Mouse (Mus musculus): Measurements from ENCODE around the gene Acod1. TPM values are rescaled to one million over a fixed set of nuclear protein-coding genes. Genes with fewer than 3 reads are reported as not detected.

Acod1 gene
- total RNA-seq, 1 experiment from 2014 or later = 40.6 TPM

- ATAC-seq (ENCODE audit: extremely low read depth, insufficient number of reproducible peaks, low FRiP score, poor library complexity, severe bottlenecking) = peak; percentile 76
These were observed 23.3 kb downstream of the Acod1 start, which contains the start of gene Cln5 for GRCm38 (mm10) chr14:103069864-103070611. Cln5 (plus strand) TSS chr14:103070216.

- no peak for ATAC-seq (ENCODE audit: extremely low read depth, insufficient number of reproducible peaks, low FRiP score, poor library complexity, severe bottlenecking)
These were observed 24.0 kb downstream of the Acod1 start for GRCm38 (mm10) chr14:103070790-103071189.

GRCm38 (mm10) chr14:103071471-103071870, 24.7 kb downstream of the Acod1 start:
- ATAC-seq (ENCODE audit: extremely low read depth, insufficient number of reproducible peaks, low FRiP score, poor library complexity, severe bottlenecking) = no peak

- ATAC-seq (ENCODE audit: extremely low read depth, insufficient number of reproducible peaks, low FRiP score, poor library complexity, severe bottlenecking) = no peak
These were observed 26.0 kb downstream of the Acod1 start for GRCm38 (mm10) chr14:103072731-103073130.

- no peak for ATAC-seq (ENCODE audit: extremely low read depth, insufficient number of reproducible peaks, low FRiP score, poor library complexity, severe bottlenecking)
These were observed 27.0 kb downstream of the Acod1 start for GRCm38 (mm10) chr14:103073825-103074224.

GRCm38 (mm10) chr14:103075166-103075565, 28.4 kb downstream of the Acod1 start:
- ATAC-seq (ENCODE audit: extremely low read depth, insufficient number of reproducible peaks, low FRiP score, poor library complexity, severe bottlenecking) = no peak

GRCm38 (mm10) chr14:103077272-103078005, 30.7 kb downstream of the Acod1 start:
- ATAC-seq (ENCODE audit: extremely low read depth, insufficient number of reproducible peaks, low FRiP score, poor library complexity, severe bottlenecking) = no peak

GRCm38 (mm10) chr14:103078006-103078912, 31.5 kb downstream of the Acod1 start:
- no peak for ATAC-seq (ENCODE audit: extremely low read depth, insufficient number of reproducible peaks, low FRiP score, poor library complexity, severe bottlenecking)

- ATAC-seq (ENCODE audit: extremely low read depth, insufficient number of reproducible peaks, low FRiP score, poor library complexity, severe bottlenecking) = no peak
These were observed 32.6 kb downstream of the Acod1 start for GRCm38 (mm10) chr14:103079209-103079977.

- no peak for ATAC-seq (ENCODE audit: extremely low read depth, insufficient number of reproducible peaks, low FRiP score, poor library complexity, severe bottlenecking)
These were observed 39.2 kb downstream of the Acod1 start for GRCm38 (mm10) chr14:103085840-103086533.

- ATAC-seq (ENCODE audit: extremely low read depth, insufficient number of reproducible peaks, low FRiP score, poor library complexity, severe bottlenecking) = peak; percentile 77; the same call in 1 of the 2 replicates
These were observed 40.0 kb downstream of the Acod1 start for GRCm38 (mm10) chr14:103086671-103087324.

GRCm38 (mm10) chr14:103087846-103088245, 41.1 kb downstream of the Acod1 start:
- no peak for ATAC-seq (ENCODE audit: extremely low read depth, insufficient number of reproducible peaks, low FRiP score, poor library complexity, severe bottlenecking)

- ATAC-seq (ENCODE audit: extremely low read depth, insufficient number of reproducible peaks, low FRiP score, poor library complexity, severe bottlenecking) = peak; percentile 72
These were observed 41.8 kb downstream of the Acod1 start for GRCm38 (mm10) chr14:103088624-103089023.

GRCm38 (mm10) chr14:103093236-103093635, 46.5 kb downstream of the Acod1 start:
- no peak for ATAC-seq (ENCODE audit: extremely low read depth, insufficient number of reproducible peaks, low FRiP score, poor library complexity, severe bottlenecking)

- no peak for ATAC-seq (ENCODE audit: extremely low read depth, insufficient number of reproducible peaks, low FRiP score, poor library complexity, severe bottlenecking)
These were observed 46.9 kb downstream of the Acod1 start for GRCm38 (mm10) chr14:103093670-103094069.

- no peak for ATAC-seq (ENCODE audit: extremely low read depth, insufficient number of reproducible peaks, low FRiP score, poor library complexity, severe bottlenecking)
These were observed 48.3 kb downstream of the Acod1 start for GRCm38 (mm10) chr14:103095036-103095435.

GRCm38 (mm10) chr14:103095826-103096225, 49.0 kb downstream of the Acod1 start:
- ATAC-seq (ENCODE audit: extremely low read depth, insufficient number of reproducible peaks, low FRiP score, poor library complexity, severe bottlenecking) = no peak

All from neutrophil, adult 5-6 weeks (primary cell).